Mouse (Mus musculus) embryo, embryonic 10 days (tissue): ENCODE measurements at regions not wholly inside any gene's neighbourhood (a gene's known extent, or its start where the extent isn't known, plus 50 kb on each side); places are given as distances from the start of the nearest gene placed in this dataset.
A peak's percentile ranks its signal among the peaks of the same experiment; 100 is the strongest.
"Not testable (repeated sequence)": the region's sequence is repeated elsewhere in the genome, so short reads cannot be mapped to it uniquely, and the experiment has no call there.

Experiments
- DNase-seq: peaks from one replicate; pipeline ENCODE4 v3.0.0-alpha.2; 2015; ENCODE audit warnings: low spot score

DNA sequence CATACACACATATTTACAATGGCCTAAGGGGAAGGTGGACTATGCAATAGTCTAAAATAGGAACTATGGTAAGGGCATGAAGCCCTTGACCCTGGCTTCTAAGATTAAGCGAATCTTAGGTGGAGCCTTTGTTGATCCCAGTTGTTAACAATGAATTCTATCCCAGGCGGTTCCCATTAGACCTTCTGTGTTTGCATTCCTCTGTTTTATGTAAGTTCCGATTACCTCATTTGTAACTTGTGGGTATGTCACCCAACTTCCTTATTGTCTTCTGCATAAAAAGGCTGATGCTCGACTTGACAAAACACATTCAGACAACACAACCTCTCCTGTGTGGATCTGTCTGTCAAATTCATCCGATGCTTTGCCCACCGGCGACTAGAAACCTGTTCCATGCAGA lies 335.6 kb downstream of the Gm11232 start:
- DNase-seq, result not testable (repeated sequence)

DNA sequence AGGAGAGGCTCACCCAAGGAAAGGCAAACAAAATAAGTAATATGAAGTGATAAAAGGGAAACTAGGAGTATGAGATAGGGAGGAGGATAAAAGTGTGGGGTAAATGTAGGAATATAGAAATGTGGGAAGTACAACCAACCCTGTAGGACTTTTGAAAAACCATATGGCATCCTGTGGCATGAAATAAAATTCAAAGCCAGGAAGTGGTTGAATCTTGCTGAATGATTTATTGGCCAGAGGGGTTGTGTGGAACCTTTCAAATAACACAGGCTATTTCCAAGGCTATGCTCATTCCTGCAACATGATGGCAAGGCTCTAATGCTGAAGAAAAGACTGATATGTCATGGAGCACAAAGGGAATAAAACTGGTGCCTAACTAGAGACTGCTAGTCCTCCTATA lies 347.9 kb downstream of the Gm11232 start:
- DNase-seq, result no peak

- DNase-seq, result no peak
These were observed 367.3 kb downstream of the Gm11232 start for GRCm38 (mm10) chr4:71390444-71390843.

DNA sequence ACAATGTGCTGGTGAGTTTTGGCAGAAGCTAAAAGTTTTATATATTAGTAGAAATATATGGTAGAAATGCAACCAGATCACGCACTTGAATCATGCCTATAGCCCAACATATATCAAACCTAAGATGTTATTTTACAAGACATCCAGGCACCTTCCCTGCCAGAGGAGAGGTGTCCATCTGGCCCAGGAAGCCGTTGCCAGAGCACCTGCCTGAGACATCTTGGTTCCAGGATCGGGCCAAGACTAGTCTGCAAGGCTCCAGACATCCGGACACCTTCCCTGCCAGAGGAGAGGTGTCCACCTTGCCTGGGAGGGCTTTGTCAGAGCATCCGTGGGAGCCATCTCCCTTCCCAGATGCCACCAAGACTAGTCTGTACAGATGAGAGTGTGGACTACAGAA lies 388.5 kb downstream of the Gm11232 start:
- no peak for DNase-seq

- peak; percentile 7 for DNase-seq
These were observed 394.0 kb downstream of the Gm11232 start for GRCm38 (mm10) chr4:71363761-71364160.

DNA sequence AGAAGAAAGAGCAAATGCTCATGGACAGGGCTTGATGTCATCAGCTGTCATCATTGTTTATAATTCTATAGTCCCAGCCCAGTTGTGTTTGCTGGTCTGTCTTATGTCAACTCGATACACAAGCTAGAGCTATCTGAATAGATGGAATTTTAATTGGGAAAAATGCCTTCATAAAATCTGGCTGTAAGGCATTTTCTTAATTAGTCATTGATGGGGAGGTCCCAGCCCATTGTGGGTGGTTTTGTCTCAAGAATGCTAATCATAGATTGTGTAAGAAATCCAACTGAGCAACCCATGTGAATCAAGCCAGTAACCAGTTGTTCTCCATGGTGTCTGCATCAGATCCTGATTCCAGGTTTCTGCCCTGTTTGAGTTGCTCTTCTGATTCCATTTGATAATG lies 400.1 kb downstream of the Gm11232 start:
- DNase-seq, result no peak

- no peak for DNase-seq
These were observed 401.1 kb downstream of the Gm11232 start for GRCm38 (mm10) chr4:71356714-71357113.

DNA sequence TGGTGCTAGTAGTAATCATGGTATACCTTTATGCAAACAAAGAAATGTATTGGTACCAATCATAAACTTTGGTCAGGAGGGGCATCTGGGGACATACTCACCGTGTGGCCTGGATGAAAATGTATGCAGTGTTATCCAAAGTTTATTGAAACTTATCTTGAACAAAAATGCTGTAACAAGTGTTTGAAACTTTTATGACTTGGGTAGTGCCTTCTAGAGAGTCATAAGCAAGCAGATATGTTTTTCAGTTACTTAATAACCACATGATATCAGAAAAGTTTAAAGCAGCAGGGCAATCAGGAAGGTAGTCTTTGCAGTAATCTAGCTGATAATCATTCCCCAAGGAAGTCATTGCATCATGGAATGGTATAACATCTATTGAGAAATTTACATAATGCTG lies 401.5 kb downstream of the Gm11232 start:
- DNase-seq, result no peak

- DNase-seq, result no peak
These were observed 405.9 kb downstream of the Gm11232 start for GRCm38 (mm10) chr4:71351880-71352279.

DNA sequence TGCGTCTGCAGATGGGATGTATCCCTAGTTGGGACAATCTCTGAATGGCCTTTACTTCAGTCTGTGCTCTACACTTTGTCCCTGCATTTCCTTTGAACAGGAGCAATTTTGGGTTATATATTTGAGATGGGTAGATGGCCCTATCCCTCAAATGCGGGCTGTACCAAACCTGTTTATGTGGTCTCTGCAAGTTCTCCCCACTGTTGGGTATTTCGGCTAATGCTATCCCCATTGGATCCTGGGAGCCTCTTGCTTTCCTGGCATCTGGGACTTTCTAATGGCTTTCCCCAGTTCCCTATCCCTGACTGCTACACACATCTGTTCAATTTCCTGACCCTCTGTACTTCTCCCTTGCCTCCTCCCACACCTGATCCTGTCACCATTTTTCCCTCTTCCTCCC lies 414.7 kb downstream of the Gm11232 start:
- no peak for DNase-seq

DNA sequence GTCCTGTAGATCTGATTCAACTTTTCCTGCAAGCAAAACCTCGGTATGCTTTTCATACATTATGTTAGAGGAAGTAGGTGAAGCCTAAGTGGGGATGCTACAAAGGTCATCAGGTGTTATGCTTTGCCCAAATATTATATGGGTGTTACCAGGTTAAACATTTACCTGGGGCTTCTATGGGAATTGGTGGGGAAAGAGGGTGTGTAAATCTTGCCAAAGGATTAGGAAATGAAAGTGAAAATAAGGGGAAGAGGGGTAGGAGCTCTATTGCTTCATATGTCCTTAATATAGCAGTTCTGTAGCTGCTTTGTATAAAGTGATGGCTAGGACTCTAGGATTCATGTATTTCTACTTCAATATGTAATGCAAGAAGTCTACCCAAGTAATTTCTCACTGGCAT lies 419.2 kb downstream of the Gm11232 start:
- no peak for DNase-seq

- DNase-seq, result no peak
These were observed 425.1 kb downstream of the Gm11232 start for GRCm38 (mm10) chr4:71332672-71333071.

DNA sequence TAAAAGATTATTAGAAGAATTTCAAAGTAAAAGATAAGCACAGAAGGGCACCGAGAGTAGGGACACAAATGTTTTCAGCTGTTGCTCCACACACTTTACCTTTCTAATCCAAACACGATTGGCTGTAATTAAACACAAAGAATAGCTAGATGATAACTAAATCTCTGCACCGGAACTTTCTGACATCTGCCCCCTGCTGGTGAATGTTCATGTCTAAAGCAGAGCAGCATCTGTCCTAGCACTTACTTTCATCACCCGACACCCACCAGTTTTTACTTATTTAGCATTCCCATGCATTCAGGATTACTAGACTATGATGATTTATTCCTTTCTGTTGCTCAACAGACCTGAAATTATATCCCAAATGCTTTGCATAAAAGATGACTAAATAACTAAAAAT lies 425.7 kb downstream of the Gm11232 start:
- peak; percentile 37 for DNase-seq

DNA sequence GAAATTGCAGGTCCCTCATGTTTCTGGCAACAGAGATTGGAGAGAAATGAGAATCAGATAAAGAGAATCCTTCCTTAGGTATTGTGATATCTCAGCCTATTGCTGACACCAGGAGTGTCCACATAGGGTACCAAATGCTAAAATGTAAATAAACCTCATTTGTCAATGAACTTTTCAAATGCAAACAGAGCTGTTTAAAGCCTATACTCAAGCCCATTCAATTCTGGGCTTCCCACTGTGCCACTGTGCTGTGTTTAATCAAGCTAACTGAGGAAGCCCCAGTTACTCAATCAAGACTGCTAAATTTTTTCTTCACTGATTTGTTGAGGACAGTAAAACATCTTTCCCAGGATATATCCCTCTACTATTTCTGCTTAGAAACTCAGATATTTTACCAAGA lies 441.2 kb downstream of the Gm11232 start:
- DNase-seq, result no peak

DNA sequence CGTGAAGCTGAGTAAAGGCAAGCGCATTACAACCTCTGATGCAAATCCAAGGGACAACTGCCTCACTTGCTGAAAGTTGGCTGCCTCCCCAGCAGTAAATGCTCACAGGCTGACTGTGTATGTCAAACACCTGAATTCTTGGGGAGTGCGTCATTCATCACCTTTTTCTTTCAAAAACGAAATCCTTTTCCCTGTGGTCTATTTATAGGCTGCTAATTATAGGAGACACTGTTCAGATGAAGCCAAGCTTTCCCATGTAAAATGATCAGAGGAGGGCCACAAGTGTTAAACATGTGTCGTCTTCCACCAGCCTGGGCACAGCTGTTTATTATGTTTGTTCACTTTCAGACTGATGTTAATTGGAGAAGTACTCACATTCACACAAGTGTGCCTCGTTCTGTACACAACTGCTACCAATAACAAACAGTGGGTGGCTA lies 450.6 kb downstream of the Gm11232 start:
- peak; percentile 11 for DNase-seq

DNA sequence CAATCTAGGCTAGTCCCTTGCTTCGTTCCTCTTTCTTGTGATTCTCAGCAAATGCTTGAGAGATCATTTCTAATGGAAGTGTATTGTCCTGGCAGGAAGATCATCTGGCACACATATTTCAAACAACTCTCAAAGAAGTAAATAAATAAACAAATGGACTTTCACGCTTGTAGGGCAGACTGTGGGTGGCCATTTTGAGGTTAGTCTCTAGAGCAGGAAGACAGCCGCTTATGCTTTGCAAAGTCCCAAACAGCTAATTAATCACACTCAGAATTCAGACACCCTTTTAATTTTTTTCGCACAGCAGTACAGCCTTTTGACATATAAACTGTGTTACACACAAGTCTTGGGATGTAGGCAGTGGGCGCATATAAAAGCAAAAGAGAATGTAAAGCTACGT lies 451.1 kb downstream of the Gm11232 start:
- DNase-seq, result no peak

DNA sequence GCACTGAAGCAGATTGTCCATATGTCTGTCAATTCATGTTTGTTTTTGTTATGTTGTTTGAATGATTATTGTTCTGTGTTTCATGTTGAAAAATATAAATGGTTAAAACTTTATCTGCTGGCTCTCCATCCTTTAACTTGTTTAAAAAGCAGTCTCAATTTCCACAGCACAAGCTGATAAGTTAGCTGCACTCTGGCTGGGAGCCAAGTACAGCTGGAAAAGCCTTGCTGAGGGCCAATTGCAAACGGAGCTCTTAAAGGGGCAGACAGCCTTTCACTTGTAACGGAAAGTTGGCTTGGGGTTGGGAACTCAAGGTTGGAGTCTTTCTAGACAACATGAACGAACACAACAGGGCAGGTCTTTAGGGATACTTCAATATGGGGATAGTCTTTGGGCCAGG lies 462.0 kb downstream of the Gm11232 start:
- not testable (repeated sequence) for DNase-seq

GRCm38 (mm10) chr4:71291741-71292149 lies 466.0 kb downstream of the Gm11232 start:
- DNase-seq, result no peak

DNA sequence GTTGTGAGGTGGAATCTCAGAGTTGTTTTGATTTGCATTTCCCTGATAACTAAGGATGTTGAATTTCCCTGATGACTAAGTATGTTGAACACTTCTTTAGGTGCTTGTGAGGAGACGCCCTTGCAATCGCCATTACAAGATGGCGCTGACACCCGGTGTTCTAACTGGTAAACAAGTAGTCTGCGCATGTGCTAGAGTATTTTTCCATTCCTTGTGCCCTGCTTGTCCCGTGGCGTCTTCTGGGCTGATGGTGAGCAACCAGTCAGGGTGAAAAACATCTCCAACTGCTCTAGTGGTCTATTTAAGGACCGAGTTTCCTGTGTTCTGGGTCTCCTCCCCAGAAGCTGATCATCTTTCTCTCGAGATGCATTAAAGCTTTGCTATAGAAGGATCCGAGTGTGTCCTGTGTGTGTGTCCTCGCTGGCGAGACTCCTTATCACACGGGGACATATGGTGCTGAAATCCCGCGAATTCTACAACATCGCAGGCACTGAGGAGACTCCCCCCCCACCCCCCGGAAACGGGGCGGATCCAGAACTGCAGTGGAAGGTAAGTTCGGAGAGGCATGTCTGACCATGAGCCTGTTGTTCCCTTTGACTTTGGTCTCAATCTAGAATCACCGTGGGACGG lies 466.5 kb downstream of the Gm11232 start:
- not testable (repeated sequence) for DNase-seq

GRCm38 (mm10) chr4:71283147-71283546 lies 474.6 kb downstream of the Gm11232 start:
- DNase-seq, result no peak

DNA sequence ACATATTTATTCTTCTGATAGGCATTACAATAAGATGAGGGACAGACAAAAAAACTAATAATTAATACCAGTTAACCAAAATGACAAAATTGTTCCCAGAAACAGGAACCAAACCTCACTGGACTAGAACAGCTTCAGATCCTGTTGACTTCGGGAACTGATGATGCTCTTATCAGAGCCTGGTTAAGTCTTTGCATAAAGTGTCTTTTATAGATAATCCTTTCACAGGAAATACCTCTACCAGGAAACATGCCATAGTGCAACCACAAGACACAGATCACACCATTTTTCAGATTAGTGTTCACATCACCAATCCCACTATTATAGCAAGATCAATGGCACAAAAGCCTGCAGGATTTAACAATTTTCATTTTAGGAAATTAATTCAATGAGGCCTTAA lies 478.1 kb downstream of the Gm11232 start:
- DNase-seq, result no peak

- no peak for DNase-seq
These were observed 497.9 kb downstream of the Gm11232 start for GRCm38 (mm10) chr4:71259897-71260296.

- peak; percentile 35 for DNase-seq
These were observed 527.3 kb downstream of the Gm11232 start for GRCm38 (mm10) chr4:71230497-71230872.

GRCm38 (mm10) chr4:71229796-71230496 lies 527.8 kb downstream of the Gm11232 start:
- no peak for DNase-seq
